Mouse (Mus musculus) embryonic fibroblast, embryonic 13.5 days (primary cell): ENCODE data around the gene BC049715. TPM values are rescaled to one million over a fixed set of nuclear protein-coding genes. Genes with fewer than 3 reads are reported as not detected.

Experiments
- H3K27ac ChIP-seq: 2 replicates; pipeline ENCODE4 v1.5.1; 2012; ENCODE audit warnings: low read length, control low read depth, inconsistent platforms; ENCODE audit not compliant: insufficient read depth
- H3K4me1 ChIP-seq: 2 replicates; pipeline ENCODE4 v1.6.1; 2011; ENCODE audit warnings: low read length; ENCODE audit not compliant: control insufficient read depth, insufficient read depth
- H3K4me3 ChIP-seq: 2 replicates; pipeline ENCODE4 v1.5.1; 2011; ENCODE audit warnings: mild to moderate bottlenecking, control low read depth, low read length; ENCODE audit not compliant: insufficient read depth
- CTCF ChIP-seq: IDR thresholded peaks from 2 replicates; pipeline ENCODE4 v1.5.1; 2011; ENCODE audit warnings: mild to moderate bottlenecking, control low read depth, low read length, moderate library complexity, borderline replicate concordance; ENCODE audit not compliant: insufficient read depth
- POLR2A ChIP-seq: IDR thresholded peaks from 2 replicates; pipeline ENCODE4 v1.6.1; 2011; ENCODE audit warnings: low read depth, mild to moderate bottlenecking, control low read depth, low read length, moderate library complexity
- polyA plus RNA-seq: library from polyadenylated mRNA; stranded (reverse); fragments of >200 nt; gene quantifications from 2 replicates; pipeline ENCODE4 v1.2.4, GENCODE M21; 2011; ENCODE audit warnings: low read depth; ENCODE audit not compliant: missing spikeins, insufficient read length

BC049715 gene
- polyA plus RNA-seq, 1 experiment: 0.63 TPM

GRCm38 (mm10) chr6:136800710-136801109 is 26.7 kb upstream of the BC049715 start:
- H3K27ac ChIP-seq: no peak overlapping the region
- no peak overlapping the region for H3K4me3 ChIP-seq
- TF ChIP-seq CTCF: no peak
- no peak for TF ChIP-seq POLR2A
- H3K4me1 ChIP-seq: no peaks in the 10 kb centered on the region; the same call in 1 of the 2 replicates

- Histone ChIP-seq H3K27ac (no peak overlapping the region), H3K4me3 (no peak overlapping the region), H3K4me1 (no peaks in the 10 kb centered on the region; the same call in 1 of the 2 replicates)
- TF ChIP-seq POLR2A: no peak; the same call in 1 of the 2 replicates
- TF ChIP-seq CTCF: no peak
Observed at GRCm38 (mm10) chr6:136801274-136801673, 26.2 kb upstream of the BC049715 start.

- H3K4me1 ChIP-seq: no peaks in the 10 kb centered on the region; the same call in 1 of the 2 replicates
- no peak for TF ChIP-seq CTCF
- no peak; the same call in 1 of the 2 replicates for TF ChIP-seq POLR2A
- peak overlapping the region; percentile 42 for H3K4me3 ChIP-seq
- H3K27ac ChIP-seq: 0 out of 2 replicates have a peak overlapping the region, but pooled peaks have one; percentile 90
Observed at GRCm38 (mm10) chr6:136803093-136803738, 24.2 kb upstream of the BC049715 start.

GRCm38 (mm10) chr6:136803739-136804633 is 23.4 kb upstream of the BC049715 start, which contains the start of gene Hist4h4:
Hist4h4 (minus strand) TSS chr6:136804415.
- H3K4me3 ChIP-seq: peak within 1 kb of the TSS; percentile 42
- no peaks in the 10 kb centered on the region; the same call in 1 of the 2 replicates for H3K4me1 ChIP-seq
- TF ChIP-seq CTCF: no peak
- TF ChIP-seq POLR2A: peak; percentile 98
- peak within 1 kb of the TSS; percentile 90 for H3K27ac ChIP-seq

GRCm38 (mm10) chr6:136804705-136805408 is 22.6 kb upstream of the BC049715 start:
- Histone ChIP-seq H3K4me1 (no peaks in the 10 kb centered on the region; the same call in 1 of the 2 replicates), H3K4me3 (no peak overlapping the region; the same call in 1 of the 2 replicates), H3K27ac (peak overlapping the region; percentile 69)
- TF ChIP-seq POLR2A (no peak), CTCF (no peak)

GRCm38 (mm10) chr6:136805409-136805775 is 22.0 kb upstream of the BC049715 start:
- Histone ChIP-seq H3K4me1 (no peaks in the 10 kb centered on the region; the same call in 1 of the 2 replicates), H3K27ac (no peak overlapping the region), H3K4me3 (no peak overlapping the region)
- no peak for TF ChIP-seq POLR2A
- no peak for TF ChIP-seq CTCF

GRCm38 (mm10) chr6:136806819-136807218 is 20.6 kb upstream of the BC049715 start:
- Histone ChIP-seq H3K4me1 (no peaks in the 10 kb centered on the region; the same call in 1 of the 2 replicates), H3K4me3 (no peak overlapping the region), H3K27ac (no peak overlapping the region)
- TF ChIP-seq CTCF: no peak
- TF ChIP-seq POLR2A: no peak

- H3K4me1 ChIP-seq: no peaks in the 10 kb centered on the region; the same call in 1 of the 2 replicates
- peak overlapping the region; percentile 65 for H3K27ac ChIP-seq
- H3K4me3 ChIP-seq: peak overlapping the region; percentile 38
- TF ChIP-seq POLR2A: no peak
- TF ChIP-seq CTCF: no peak
Observed at GRCm38 (mm10) chr6:136807395-136808013, 19.9 kb upstream of the BC049715 start.

GRCm38 (mm10) chr6:136808014-136808417 is 19.4 kb upstream of the BC049715 start, which contains the start of gene H2afj:
H2afj (plus strand) TSS chr6:136808244.
- Histone ChIP-seq H3K4me3 (peak within 1 kb of the TSS; percentile 97), H3K27ac (peak within 1 kb of the TSS; percentile 79), H3K4me1 (no peaks in the 10 kb centered on the region; the same call in 1 of the 2 replicates)
- peak; percentile 59 for TF ChIP-seq POLR2A
- TF ChIP-seq CTCF: no peak
